Mouse (Mus musculus) embryo, embryonic 10.5 days (tissue): ENCODE data around the gene Hes6.
A peak's percentile ranks its signal among the peaks of the same experiment; 100 is the strongest.

ENCODE experiments used
- DNase-seq: peaks from one replicate; pipeline ENCODE4 v3.0.0-alpha.2; 2015; ENCODE audit warnings: low spot score

Gene Hes6

DNA sequence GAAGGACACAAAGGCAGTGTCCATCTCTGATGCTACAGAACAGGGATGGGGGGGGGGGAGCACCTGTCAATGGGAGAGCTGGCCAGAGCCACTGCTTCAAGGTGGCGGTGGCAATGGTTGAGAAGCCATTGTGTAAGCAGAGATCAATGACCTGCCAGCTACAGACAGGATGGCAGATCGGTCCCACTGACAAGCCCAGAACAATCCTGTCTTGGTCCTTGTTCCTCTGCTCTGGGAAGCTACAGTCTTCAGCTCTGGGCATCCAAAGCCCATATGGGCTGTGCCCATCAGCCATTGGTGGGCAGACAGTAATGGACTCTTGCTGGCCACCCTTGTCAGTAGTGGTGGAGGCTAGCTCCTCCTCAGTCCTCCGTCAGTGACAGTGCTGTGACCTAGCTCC, 28.0 kb upstream of the Hes6 start:
- no peak for DNase-seq

- DNase-seq: no peak
These were observed 25.9 kb upstream of the Hes6 start for GRCm38 (mm10) chr1:91439776-91440175.

DNA sequence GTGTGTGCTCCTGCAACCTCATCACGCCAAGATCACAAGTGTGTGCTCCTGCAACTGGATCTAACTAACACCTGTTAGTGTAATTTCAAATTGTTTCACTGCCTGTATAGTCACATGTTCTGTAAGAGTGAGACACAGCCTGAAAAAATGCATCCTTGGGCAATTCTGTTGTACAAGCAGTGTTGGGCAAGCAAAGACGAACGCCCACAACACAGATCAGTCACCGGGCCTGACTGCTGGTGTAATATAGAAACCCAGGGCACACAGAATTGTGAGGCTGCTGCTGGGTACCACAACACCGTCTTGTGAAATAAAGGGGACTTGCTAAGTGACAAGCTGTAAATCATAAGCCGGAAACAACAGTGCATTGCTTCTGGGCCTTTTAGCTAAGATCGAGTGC, 23.7 kb upstream of the Hes6 start:
- no peak for DNase-seq

DNA sequence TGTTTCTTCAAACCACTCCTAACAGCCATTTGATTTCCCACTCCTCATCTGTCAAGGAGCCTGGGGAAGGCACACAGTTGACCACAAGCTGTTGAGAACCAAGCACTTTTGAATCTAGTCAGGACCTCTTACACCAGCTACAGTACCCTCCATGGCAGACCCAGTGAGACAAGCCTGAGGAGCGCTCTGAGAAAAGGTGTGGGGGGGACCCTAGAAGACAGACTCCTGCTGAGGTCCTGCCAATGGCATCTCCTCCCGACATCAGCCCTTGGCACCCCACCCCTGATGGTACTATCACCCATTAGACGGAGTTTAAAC, 23.2 kb upstream of the Hes6 start:
- DNase-seq: no peak

DNA sequence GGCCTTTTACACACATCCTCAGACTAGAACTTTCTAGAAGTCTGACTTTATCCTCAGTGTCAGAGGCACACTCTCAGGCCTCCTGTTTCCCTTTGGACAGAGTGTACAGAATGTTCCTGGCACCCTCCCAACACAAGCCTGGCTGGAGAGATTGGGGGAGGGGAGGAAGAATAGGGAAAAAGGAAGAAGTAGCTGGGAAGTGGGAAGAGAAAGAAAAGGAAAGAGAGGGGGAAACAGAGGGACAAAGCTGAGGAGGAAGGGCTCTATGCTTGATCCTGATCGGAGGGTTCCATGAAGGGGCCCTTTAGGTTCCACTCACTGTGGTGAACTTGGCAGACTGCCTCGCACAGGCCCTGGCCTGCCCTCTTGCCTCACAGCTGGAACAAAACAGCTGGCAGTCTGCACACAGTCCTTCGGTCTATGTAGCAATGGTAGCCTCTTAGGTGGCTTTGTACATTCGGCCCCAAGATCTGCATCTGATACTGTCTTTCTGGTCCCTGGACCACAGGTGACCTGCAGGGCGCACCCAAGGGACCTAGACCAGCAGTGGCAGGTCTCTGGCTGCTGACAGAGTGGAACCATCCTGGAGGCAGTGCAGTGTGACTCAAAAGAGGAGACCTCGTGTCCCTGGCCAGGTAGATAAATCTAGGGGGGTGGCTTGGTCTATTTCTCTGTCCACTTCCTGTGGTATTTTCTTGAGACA, 22.7 kb upstream of the Hes6 start:
- no peak for DNase-seq

DNA sequence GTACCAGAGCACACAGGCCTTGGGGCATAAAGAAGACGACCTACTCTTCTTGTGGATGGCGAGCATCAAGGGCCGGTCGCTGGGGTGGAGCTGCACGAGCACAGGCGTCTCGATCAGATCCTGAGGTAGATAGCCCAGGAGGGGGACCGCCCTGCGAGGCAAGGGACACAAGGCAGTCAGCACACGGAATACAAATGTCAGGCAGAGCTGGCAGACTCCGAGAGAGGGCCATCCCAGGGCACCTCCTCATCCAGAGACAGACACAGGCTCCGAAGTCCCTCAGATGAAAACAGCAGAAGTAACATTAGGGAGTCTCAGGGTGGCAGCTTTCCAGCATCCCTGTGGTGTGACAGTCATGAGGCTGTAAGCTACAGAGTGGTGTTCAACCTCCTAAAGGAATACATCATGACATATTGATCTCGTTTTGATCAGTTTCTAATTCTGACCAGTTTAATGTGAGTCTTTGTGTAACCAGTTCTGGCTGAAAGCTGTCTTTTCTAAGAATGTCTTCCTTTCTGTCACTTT, 21.8 kb upstream of the Hes6 start:
- DNase-seq: no peak

DNA sequence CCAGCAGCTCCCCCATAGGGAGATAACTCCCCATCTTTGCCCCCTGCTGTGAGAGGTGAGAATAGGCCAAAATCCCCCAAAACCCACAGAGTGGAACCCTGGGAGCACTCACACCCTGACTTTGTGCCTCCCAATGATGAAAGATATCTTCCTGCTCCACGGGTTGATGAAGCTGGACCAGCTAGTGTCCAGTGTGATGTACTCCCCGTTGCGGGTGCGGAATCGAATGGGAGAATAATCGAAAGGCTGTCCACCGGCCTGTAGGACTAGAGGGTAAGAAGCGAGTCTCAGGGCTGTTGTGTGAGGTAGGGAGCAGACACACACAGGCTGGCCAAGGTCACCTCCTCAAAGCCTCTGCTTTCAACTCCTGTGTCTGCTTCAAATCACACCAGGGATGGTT, 21.1 kb upstream of the Hes6 start:
- no peak for DNase-seq

- no peak for DNase-seq
These were observed 16.9 kb upstream of the Hes6 start for GRCm38 (mm10) chr1:91430761-91431160.

DNA sequence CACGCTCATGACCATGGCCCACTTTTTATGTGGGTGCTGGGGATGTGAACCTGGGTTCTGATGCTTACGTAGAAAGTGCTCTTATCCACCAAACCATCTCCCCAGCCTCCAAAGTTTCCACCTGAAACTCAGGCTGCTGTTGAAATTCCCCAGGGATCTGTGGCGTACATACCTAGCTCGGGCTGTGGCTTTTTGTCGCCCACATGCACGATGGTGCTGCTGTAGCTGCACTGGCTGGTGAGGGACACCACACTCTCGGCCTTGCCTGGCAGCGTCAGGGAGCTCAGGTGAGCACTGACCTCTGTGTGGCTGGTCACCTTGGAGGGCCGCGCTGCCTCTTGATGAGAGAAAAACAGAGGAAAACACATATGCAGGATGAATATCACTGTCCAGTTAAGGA, 15.4 kb upstream of the Hes6 start:
- DNase-seq: no peak

DNA sequence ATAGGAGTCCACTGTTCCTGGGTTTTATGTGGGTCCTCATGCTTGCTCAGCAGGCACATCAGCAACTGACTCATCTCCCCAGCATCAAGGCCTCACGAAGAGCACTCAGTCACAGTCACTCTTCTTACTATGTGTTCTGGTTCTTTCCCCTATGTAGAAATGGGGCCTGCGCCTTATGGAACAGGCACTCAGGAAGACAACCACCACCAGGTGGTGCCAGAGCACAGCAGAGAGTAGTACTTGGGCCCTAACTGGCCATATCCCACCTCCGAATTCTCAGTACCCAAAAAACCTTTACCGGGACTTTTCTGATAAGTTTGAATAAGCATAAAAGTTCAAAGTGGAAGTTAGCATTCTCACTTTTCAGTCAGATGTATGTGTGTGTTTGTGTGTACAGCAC, 14.8 kb upstream of the Hes6 start:
- peak; percentile 89 for DNase-seq

DNA sequence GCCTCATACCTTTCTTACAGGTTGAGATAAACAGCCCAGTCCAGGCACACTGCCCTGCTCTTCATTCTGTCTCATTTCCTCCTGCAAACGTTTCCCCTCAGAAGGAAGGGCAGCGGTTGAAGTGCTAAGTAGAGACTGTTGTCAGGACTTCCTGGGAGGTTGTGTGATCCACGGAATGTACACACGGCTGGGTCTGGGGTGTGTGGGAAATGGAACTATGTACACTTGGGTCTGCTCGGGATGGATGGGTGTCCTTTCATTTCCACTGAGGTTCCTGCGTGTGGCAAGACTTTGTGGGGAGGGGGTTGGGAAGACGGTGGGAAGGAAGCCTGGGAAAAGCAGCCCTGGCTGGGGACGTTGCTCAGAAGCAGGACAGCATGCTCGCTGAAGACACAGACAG, 12.6 kb upstream of the Hes6 start:
- DNase-seq: no peak

- no peak for DNase-seq
These were observed 6.8 kb upstream of the Hes6 start for GRCm38 (mm10) chr1:91420601-91421065.

DNA sequence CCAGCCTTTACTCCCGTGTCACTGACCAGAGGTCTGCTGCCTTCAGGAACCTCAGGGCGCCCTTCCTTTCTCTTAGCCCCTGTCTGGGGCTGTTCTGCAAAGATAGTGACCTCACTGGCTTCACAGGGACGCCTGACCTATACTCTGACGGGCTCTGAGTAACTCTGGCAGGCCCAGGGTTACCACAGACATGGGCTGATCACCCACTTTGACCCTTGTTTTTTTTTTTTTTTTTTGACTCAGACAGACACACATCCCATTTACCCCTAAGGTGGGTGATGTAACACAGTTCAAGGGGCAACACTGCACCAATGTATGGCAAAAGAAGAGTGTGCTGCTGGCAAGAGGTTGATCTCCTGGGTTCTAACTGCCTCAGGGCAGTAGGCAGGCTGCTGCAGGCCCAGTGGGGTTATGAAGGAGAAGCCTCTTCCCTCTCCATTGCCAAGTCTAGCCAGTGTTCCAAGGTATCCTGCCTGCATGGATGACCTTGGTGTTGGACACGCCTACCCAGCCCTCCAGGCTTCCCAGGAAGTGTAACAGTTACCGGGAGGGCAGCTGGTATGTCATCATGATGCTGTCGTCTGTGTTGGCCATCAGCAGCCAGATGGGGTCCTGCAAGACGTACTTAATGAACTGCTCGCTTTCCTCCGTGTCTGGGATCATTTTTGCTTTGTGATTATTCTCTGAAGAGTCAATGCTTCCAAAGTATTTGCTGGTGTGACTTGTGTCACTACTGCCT, 6.2 kb upstream of the Hes6 start:
- no peak for DNase-seq

DNA sequence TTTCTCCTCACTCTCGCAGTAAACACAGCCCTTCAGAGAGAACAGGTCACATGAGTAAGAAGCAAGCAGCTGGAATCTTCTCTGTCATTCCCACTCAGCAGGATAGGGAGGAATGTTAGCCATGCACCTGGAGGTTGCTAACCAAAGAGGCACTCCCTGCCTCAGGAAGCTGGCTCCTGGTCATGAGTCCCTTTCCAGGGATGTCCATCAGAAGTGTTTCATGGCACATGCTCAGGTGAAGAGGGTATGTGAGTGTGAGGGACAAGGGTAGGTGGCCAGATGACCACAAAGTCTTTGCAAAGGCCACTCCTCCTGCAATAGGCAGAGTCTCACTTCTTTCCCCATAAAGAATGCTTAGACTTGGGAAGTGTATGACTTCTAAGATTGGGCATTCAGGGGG, 4.2 kb upstream of the Hes6 start:
- no peak for DNase-seq

GRCm38 (mm10) chr1:91415311-91415710, 1.5 kb upstream of the Hes6 start:
- no peak for DNase-seq

DNA sequence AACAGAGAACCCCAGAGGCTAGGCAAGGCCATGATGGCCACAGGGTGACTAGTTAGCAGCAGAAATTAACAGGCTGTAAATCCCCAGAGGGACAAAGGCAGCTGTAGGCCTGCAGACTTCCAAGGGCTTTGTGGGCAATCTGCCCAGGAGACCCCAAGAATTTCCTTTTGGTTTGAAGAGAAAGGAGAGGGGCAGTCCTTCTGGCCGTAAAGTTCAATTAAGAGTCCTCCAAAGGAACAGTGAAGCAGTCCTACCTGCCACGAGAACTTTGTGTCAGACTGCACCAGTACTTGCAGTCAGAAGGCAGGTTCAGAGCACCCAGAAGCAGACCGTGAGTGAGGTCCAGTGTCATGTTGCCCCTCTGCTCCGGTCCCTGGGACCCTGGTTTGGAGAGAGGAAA, 1.1 kb upstream of the Hes6 start:
- DNase-seq: peak; percentile 15

- no peak for DNase-seq
These were observed 321 bp downstream of the Hes6 start for GRCm38 (mm10) chr1:91413536-91413897.

DNA sequence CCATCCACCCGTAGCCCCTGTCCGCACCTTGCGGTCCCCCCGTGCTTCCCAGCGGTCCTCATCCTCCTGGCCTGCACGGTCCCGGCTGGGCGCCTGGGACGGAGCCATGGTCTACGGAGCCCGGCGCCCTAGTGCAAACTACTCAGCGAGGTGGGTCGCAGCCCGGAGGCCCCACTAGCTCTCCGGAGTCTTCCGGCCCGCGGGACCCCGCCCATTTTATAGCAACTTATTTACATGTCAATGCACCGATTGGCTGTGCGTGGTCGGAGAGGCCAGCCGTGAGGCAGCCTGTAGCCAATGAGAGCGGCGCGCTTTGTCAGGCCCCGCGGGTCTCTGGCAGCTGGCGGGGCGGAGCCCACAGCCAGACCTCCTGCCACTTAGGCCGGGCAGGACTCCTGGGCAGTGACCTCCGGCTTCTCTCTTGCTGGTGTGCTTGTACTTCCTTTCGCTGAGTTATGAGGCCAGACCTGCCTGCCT, 770 bp downstream of the Hes6 start:
- DNase-seq: peak; percentile 98

DNA sequence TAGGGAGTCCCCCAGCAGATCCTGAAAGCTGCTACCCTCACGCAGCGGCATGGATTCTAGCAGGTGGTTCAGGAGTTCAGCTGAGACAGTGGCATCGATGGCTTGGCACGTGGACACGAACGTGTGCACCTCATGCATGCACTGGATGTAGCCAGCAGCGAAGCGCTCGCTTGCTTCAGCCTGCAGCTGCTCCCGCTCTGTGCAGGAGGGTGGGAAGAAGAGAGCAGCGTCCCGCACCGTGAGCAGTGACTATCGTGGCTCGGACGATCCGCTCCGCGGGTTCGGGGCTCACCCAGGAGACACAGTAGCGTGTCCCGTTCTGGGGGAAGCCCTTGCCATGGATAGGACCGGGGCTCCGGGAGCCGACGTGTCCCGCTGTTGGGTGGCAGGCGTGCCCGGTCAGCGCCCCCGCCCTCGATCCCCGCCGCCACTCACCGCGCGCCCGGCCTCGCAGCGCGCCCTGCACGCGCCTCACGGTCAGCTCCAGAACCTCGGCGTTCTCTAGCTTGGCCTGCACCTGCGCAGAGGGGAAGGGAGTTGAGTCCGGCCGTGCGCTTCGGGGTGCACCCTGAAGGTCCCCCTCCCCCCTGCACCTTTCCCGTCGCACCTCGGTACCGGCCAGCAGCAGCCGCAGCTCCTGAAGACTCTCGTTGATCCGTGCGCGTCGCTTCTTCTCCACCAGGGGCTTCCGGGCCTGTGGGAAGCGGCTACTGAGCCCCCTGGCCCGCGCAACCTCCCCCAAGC, 1.4 kb downstream of the Hes6 start:
- peak; percentile 28 for DNase-seq

DNA sequence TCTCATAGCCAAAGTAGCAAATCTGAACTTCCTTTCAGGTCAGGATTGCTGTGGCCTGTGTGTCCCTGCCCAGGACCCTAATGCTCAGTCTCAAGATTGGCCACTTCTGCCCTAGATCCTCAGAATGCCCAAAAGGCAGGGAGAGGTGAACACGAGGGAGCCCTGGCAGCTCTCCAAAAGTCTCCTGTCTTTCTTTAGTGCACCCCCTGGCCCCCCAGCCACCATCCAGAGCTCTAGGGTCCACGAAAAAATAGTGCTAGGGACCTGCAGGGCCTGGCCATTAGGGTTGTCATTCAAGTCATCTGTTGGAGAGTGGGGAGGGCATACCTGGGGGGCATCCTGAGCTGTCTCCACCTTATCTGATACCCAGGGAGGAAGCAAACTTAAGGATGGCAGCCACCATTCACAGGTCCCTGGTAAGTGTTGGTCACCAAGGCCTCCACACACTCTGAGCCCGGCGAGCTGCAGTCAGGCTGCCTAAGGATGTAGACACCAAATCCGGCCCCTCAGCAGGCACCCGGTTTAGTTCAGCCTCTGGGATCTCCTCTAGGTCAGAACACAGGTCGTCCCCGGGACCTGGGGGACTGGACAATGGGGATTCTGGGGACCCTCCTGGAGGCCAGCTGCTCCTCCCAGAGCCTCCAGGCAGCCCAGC, 2.1 kb downstream of the Hes6 start:
- DNase-seq: no peak

GRCm38 (mm10) chr1:91407819-91408218, 6.0 kb downstream of the Hes6 start:
- no peak for DNase-seq

DNA sequence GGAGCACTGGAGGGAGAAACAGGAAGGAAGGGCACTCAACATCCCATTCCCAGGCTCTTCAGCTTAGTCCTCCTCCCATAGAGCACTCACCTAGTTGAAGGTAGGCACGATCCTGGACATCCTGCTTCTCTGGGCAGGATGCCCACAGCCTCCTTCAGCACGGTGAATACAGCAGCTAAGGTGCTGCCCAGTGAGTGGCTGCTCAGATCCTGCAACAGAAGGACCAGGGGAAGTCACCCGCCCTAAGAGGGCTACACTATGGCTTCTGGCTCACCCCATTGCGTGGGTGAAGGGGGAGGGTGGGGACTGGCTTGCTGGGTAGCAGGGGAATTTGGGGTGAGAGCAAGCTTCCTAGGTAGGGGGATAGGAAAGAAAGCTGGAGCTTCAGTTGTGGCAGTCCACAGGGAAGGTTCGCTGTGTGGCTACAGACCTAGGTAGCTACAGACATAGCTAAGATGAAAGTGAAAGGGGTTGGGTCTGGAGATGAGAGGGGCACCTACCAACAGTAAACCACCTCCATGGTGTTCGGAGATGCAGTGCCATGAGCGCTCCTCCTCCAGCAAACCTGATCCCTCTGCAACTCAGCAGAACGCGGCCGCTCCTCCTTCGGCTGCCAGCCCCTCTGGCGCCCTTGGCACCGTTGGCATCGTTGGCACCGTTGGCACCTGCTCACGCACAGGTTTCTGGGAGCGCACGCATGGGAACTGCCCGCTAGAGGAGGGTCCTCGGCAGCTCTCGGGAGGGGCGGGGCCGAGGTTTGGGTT, 8.2 kb downstream of the Hes6 start:
- DNase-seq: no peak
